Mouse (Mus musculus): ENCODE results near the gene Gm10912.

DNA sequence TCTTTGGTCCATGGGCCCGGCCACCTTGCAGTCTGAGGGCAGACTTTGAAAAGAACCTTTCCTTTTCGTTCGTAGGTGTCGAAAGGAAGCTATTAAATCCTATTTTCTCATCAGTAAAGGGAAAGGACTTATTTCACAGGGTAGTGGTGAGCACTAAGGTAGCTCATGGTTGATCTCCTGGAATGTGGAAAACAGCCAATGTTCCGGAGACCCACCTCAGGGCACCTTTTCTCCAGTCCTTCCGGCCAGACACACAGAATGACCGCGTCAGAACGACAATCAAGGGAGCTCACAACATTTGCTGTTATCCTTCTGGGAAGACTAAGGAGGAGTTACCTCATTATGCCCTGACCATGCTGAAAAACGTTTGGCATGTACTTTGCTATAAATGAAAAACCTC, 30.6 kb downstream of the Gm10912 start:
- TF ChIP-seq CTCF (IDR thresholded peaks at IDR 0.05; ENCODE audit: low read depth, low read length) (no peak), GATA1 (IDR thresholded peaks at IDR 0.05; ENCODE audit: borderline replicate concordance, low read length) (no peak)
